In genomic region chr12:91589847-91590690, GRCm38 (mm10) we compare ENCODE assay signal across 8 mouse cellular contexts. TPM values are rescaled to one million over a fixed set of nuclear protein-coding genes. Genes with fewer than 3 reads are reported as not detected.
DNase-seq lines count a peak whose midpoint lies in the region; ATAC-seq lines count a peak whose summit lies in the region.

Gene Gtf2a1 (minus strand): TSS chr12:91590487.

- H3K27me3 ChIP-seq in hindbrain, embryonic 12.5 days, result no peaks in the 10 kb centered on the region

- DNase-seq in Muller cell, postnatal 12 days (ENCODE audit: inconsistent ontology term), result peak; percentile 98
- peak; percentile 96 for DNase-seq in cerebellum, adult 9-11 months
- DNase-seq in frontal cortex, postnatal 10 days (ENCODE audit: low spot score in 2 of 2), result peak; percentile 89 to 93
- DNase-seq in layer of hippocampus, postnatal 14 days (ENCODE audit: low spot score in 2 of 2), result peak; percentile 93 to 94
- DNase-seq in lung, postnatal 14 days, result peak; percentile 95
- DNase-seq in retina, adult 2 months (ENCODE audit: low read depth, low spot score), result peak; percentile 97
- peak; percentile 95 for DNase-seq in thymus, postnatal 36 days

- H3K4me1 ChIP-seq in hindbrain, embryonic 12.5 days, result peaks cover 11% of the 10 kb centered on the region

- peaks cover 9% of the 10 kb centered on the region for H3K36me3 ChIP-seq in hindbrain, embryonic 12.5 days

- peak within 1 kb of the TSS; percentile 100 for H3K27ac ChIP-seq in hindbrain, embryonic 12.5 days

- peak within 1 kb of the TSS; percentile 64 for H3K4me2 ChIP-seq in hindbrain, embryonic 12.5 days (replicated peaks)

- ATAC-seq in hindbrain, embryonic 12.5 days (ENCODE audit: low FRiP score), result peak; percentile 87

- WGBS in hindbrain, embryonic 12.5 days, result under 1% methylated on average over 73 of the region's 99 CpGs

- peak within 1 kb of the TSS; percentile 100 for H3K9ac ChIP-seq in hindbrain, embryonic 12.5 days

- no peaks in the 10 kb centered on the region for H3K9me3 ChIP-seq in hindbrain, embryonic 12.5 days (replicated peaks)

- H3K4me3 ChIP-seq in hindbrain, embryonic 12.5 days, result peak within 1 kb of the TSS; percentile 89

RNA-seq across cellular contexts. Expression of gene Gtf2a1, which starts in this region (rescaled TPM):
- 78.2 and 86.8 TPM in 2 replicates for polyA plus RNA-seq in hindbrain, embryonic 12.5 days (2016; fragmentation: Nextera tagmentation; extraction: Ambion mirVana)
- 10 to 100 TPM; 47.1 to 51.6 TPM for total RNA-seq in layer of hippocampus, postnatal 14 days (2021)

Comparison
In these comparisons a context has a peak if more than half of its experiments do, and no peak if none do; other contexts are left out.
1. Peak in every context shown above with its lines: DNase-seq, ATAC-seq, H3K4me3 ChIP-seq and H3K27ac ChIP-seq.